Mouse (Mus musculus): ENCODE results near the gene Gm11596. TPM values are rescaled to one million over a fixed set of nuclear protein-coding genes. Genes with fewer than 3 reads are reported as not detected.

Gm11596 gene
- polyA plus RNA-seq (2012; ENCODE audit: low replicate concordance): not detected in 2 replicates

DNA sequence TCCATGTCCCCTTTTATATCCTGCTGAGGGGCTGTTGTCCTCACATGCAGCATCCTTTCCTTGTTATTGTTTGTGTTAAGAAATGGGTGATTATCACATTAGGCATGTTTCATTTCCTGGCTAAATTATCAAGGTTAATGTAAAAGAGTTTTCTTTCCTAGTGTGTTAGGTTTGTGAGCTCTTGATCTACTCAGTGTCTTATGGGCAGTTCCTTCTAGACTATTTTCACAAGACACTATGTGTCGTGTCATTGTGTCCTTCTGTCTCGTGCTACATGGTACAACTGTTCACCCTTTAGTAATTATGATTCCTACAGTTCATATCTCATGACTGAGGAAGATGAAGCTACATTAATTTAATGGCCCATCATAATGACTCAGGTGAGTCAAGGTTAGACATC lies at the start of gene Gm11596:
TSS of gene Gm11596 (minus strand) at position 101 of the 400 bp plus-strand sequence.

DNA sequence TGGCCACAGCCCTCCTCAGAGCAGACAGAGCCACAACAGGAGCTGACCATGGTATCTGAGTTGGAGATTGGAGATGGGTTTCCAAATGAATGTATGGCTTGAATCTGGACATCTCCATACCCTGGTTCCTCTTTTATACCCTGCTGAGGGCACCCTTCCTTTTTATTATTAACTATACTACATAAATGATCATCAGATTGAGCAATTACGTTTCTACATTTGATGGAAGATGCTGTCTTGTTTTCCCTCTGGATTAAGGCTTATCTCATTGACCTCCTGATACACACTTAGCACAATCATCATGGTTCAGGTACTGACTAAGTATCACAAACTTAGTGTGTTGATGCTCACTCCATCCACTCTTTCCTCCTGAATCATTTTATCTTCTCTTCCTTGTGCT lies 44.7 kb upstream of the Gm11596 start, which contains the start of gene 2300003K06Rik:
TSS of gene 2300003K06Rik (minus strand) at position 101 of the 400 bp plus-strand sequence.

DNA sequence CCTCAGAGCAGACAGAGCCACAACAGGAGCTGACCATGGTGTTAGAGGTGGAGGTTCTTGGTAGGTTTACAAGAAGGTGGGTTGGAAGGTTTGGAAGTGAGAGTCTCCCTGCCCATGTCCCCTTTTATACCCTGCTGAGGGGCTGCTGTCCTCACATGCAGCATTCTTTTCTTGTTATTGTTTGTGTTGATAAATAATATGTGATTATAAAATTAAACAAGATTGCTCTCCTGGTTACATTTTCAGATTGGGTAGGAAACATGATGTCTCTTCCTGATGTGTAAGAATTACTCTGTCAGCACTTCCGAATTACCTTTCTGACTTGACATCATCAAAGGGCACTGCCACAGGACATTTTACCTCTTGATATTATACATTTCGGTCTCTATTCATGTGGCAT lies 22.3 kb upstream of the Gm11596 start, which contains the start of gene Gm11564:
TSS of gene Gm11564 (minus strand) at position 101 of the 400 bp plus-strand sequence.

DNA sequence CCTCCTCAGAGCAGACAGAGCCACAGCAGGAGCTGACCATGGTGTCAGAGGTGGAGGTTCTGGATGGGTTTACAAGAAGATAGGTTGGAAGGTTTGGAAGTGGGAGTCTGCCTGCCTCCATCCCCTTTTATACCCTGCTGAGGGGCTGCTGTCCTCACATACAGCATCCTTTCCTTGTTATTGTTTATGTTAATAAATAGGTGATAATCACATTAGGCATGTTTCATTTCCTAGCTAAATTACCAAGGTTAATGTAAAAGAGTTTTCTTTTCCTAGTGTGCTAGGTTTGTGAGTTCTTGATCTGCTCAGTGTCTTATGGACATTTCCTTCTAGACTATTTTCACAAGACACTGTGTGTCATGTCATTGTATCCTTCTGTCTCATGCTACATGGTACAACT lies 16.5 kb upstream of the Gm11596 start, which contains the start of gene Krtap4-13:
TSS of gene Krtap4-13 (minus strand) at position 101 of the 400 bp plus-strand sequence.

DNA sequence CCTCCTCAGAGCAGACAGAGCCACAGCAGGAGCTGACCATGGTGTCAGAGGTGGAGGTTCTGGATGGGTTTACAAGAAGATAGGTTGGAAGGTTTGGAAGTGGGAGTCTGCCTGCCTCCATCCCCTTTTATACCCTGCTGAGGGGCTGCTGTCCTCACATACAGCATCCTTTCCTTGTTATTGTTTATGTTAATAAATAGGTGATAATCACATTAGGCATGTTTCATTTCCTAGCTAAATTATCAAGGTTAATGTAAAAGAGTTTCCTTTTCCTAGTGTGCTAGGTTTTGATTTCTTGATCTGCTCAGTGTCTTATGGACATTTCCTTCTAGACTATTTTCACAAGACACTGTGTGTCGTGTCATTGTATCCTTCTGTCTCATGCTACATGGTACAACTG lies 11.1 kb upstream of the Gm11596 start, which contains the start of gene Gm11554:
TSS of gene Gm11554 (minus strand) at position 101 of the 400 bp plus-strand sequence.

DNA sequence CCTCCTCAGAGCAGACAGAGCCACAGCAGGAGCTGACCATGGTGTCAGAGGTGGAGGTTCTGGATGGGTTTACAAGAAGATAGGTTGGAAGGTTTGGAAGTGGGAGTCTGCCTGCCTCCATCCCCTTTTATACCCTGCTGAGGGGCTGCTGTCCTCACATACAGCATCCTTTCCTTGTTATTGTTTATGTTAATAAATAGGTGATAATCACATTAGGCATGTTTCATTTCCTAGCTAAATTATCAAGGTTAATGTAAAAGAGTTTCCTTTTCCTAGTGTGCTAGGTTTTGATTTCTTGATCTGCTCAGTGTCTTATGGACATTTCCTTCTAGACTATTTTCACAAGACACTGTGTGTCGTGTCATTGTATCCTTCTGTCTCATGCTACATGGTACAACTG lies 5.6 kb upstream of the Gm11596 start, which contains the start of gene Gm11569:
TSS of gene Gm11569 (minus strand) at position 101 of the 400 bp plus-strand sequence.

DNA sequence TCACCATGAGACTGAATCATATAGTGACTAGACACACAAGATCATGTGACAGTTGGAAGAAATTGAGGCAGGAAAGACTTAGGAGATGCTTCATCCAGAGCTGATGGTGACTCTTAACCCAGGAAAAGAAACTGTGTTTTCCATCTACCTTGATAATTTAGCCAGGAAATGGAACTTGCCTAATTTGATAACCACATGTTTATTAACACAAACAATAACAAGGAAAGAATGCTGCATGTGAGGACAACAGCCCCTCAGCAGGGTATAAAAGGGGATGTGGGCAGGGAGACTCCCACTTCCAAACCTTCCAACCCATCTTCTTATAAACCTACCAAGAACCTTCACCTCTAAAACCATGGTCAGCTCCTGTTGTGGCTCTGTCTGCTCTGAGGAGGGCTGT lies 8.4 kb downstream of the Gm11596 start, which contains the start of gene Krtap4-9:
TSS of gene Krtap4-9 (plus strand) at position 301 of the 400 bp plus-strand sequence.

DNA sequence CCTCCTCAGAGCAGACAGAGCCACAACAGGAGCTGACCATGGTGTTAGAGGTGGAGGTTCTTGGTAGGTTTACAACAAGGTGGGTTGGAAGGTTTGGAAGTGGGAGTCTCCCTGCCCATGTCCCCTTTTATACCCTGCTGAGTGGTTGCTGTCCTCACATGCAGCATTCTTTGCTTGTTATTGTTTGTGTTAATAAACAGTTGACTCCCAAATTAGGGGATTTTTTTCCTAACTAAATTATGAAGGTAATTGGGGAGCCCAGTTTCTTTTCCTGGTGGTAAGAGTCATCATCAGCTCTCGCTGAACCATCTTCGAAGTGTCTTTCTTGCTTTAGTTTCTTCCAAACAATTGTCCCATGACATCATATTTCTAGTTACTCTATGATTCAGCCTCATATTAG lies 12.7 kb downstream of the Gm11596 start, which contains the start of gene Krtap4-8:
TSS of gene Krtap4-8 (minus strand) at position 101 of the 400 bp plus-strand sequence.

DNA sequence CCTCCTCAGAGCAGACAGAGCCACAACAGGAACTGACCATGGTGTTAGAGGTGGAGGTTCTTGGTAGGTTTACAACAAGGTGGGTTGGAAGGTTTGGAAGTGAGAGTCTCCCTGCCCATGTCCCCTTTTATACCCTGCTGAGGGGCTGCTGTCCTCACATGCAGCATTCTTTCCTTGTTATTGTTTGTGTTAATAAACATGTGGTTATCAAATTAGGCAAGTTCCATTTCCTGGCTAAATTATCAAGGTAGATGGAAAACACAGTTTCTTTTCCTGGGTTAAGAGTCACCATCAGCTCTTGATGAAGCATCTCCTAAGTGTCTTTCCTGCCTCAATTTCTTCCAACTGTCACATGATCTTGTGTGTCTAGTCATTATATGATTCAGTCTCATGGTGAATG lies 20.5 kb downstream of the Gm11596 start, which contains the start of gene Gm11595:
TSS of gene Gm11595 (minus strand) at position 101 of the 400 bp plus-strand sequence.

Other genes starting within 250 kb of the Gm11596 start
- not detected in 2 replicates for gene Krtap3-3, start 242.6 kb downstream of the Gm11596 start, polyA plus RNA-seq (2012; ENCODE audit: low replicate concordance)
- not detected in 2 replicates for gene Krtap3-2, start 236.6 kb downstream of the Gm11596 start, polyA plus RNA-seq (2012; ENCODE audit: low replicate concordance)
- gene Gm11939, start 234.0 kb downstream of the Gm11596 start, polyA plus RNA-seq (2012; ENCODE audit: low replicate concordance): not detected in 2 replicates
- not detected in 2 replicates for gene Krtap3-1, start 226.8 kb downstream of the Gm11596 start, polyA plus RNA-seq (2012; ENCODE audit: low replicate concordance)
- gene Krtap1-5, start 212.5 kb downstream of the Gm11596 start, polyA plus RNA-seq (2012; ENCODE audit: low replicate concordance): not detected in 2 replicates
- gene Krtap1-4, start 209.8 kb downstream of the Gm11596 start, polyA plus RNA-seq (2012; ENCODE audit: low replicate concordance): not detected in 2 replicates
- not detected in 2 replicates for gene Krtap1-3, start 202.1 kb downstream of the Gm11596 start, polyA plus RNA-seq (2012; ENCODE audit: low replicate concordance)
- not detected in 2 replicates for gene Krtap9-3, start 195.4 kb downstream of the Gm11596 start, polyA plus RNA-seq (2012; ENCODE audit: low replicate concordance)
- gene Gm11938, start 190.2 kb downstream of the Gm11596 start, polyA plus RNA-seq (2012; ENCODE audit: low replicate concordance): not detected in 2 replicates
- gene Gm11937, start 183.3 kb downstream of the Gm11596 start, polyA plus RNA-seq (2012; ENCODE audit: low replicate concordance): not detected in 2 replicates
- not detected in 2 replicates for gene Krtap2-4, start 178.6 kb downstream of the Gm11596 start, polyA plus RNA-seq (2012; ENCODE audit: low replicate concordance)
- gene Gm11562, start 173.0 kb downstream of the Gm11596 start, polyA plus RNA-seq (2012; ENCODE audit: low replicate concordance): not detected in 2 replicates
- not detected in 2 replicates for gene Krtap4-1, start 165.2 kb downstream of the Gm11596 start, polyA plus RNA-seq (2012; ENCODE audit: low replicate concordance)
- not detected in 2 replicates for gene Krtap4-2, start 158.4 kb downstream of the Gm11596 start, polyA plus RNA-seq (2012; ENCODE audit: low replicate concordance)
- gene Krtap4-7, start 149.4 kb downstream of the Gm11596 start, polyA plus RNA-seq (2012; ENCODE audit: low replicate concordance): not detected in 2 replicates
- not detected in 2 replicates for gene Gm11555, start 143.2 kb downstream of the Gm11596 start, polyA plus RNA-seq (2012; ENCODE audit: low replicate concordance)
- not detected in 2 replicates for gene Gm11563, start 134.5 kb downstream of the Gm11596 start, polyA plus RNA-seq (2012; ENCODE audit: low replicate concordance)
- gene Krtap4-6, start 127.5 kb downstream of the Gm11596 start, polyA plus RNA-seq (2012; ENCODE audit: low replicate concordance): not detected in 2 replicates
- not detected in 2 replicates for gene Gm14190, start 102.7 kb downstream of the Gm11596 start, polyA plus RNA-seq (2012; ENCODE audit: low replicate concordance)
- gene Gm14180, start 59.2 kb downstream of the Gm11596 start, polyA plus RNA-seq (2012; ENCODE audit: low replicate concordance): not detected in 2 replicates
- not detected in 2 replicates for gene Gm11595, start 20.6 kb downstream of the Gm11596 start, polyA plus RNA-seq (2012; ENCODE audit: low replicate concordance)
- not detected in 2 replicates for gene Krtap4-8, start 12.8 kb downstream of the Gm11596 start, polyA plus RNA-seq (2012; ENCODE audit: low replicate concordance)
- gene Krtap4-9, start 8.3 kb downstream of the Gm11596 start, polyA plus RNA-seq (2012; ENCODE audit: low replicate concordance): not detected in 2 replicates
- 0.86 TPM in 1 of 2 replicates, not detected in the other for gene Gm11569, start 5.5 kb upstream of the Gm11596 start, polyA plus RNA-seq (2012; ENCODE audit: low replicate concordance)
- gene Gm11554, start 11.0 kb upstream of the Gm11596 start, polyA plus RNA-seq (2012; ENCODE audit: low replicate concordance): not detected in 2 replicates
- gene Krtap4-13, start 16.4 kb upstream of the Gm11596 start, polyA plus RNA-seq (2012; ENCODE audit: low replicate concordance): not detected in 2 replicates
- gene Gm11564, start 22.2 kb upstream of the Gm11596 start, polyA plus RNA-seq (2012; ENCODE audit: low replicate concordance): not detected in 2 replicates
- not detected in 2 replicates for gene 2300003K06Rik, start 44.6 kb upstream of the Gm11596 start, polyA plus RNA-seq (2012; ENCODE audit: low replicate concordance)
- not detected in 2 replicates for gene Krtap4-16, start 58.1 kb upstream of the Gm11596 start, polyA plus RNA-seq (2012; ENCODE audit: low replicate concordance)
- not detected in 2 replicates for gene Gm11568, start 64.5 kb upstream of the Gm11596 start, polyA plus RNA-seq (2012; ENCODE audit: low replicate concordance)
- not detected in 2 replicates for gene Gm11559, start 71.0 kb upstream of the Gm11596 start, polyA plus RNA-seq (2012; ENCODE audit: low replicate concordance)
- gene Krtap9-1, start 79.9 kb upstream of the Gm11596 start, polyA plus RNA-seq (2012; ENCODE audit: low replicate concordance): not detected in 2 replicates
- not detected in 2 replicates for gene Gm11567, start 85.7 kb upstream of the Gm11596 start, polyA plus RNA-seq (2012; ENCODE audit: low replicate concordance)
- gene Krtap31-1, start 114.5 kb upstream of the Gm11596 start, polyA plus RNA-seq (2012; ENCODE audit: low replicate concordance): not detected in 2 replicates
- not detected in 2 replicates for gene Gm11565, start 121.3 kb upstream of the Gm11596 start, polyA plus RNA-seq (2012; ENCODE audit: low replicate concordance)
- gene Krtap31-2, start 142.8 kb upstream of the Gm11596 start, polyA plus RNA-seq (2012; ENCODE audit: low replicate concordance): not detected in 2 replicates
- not detected in 2 replicates for gene Krtap9-5, start 155.0 kb upstream of the Gm11596 start, polyA plus RNA-seq (2012; ENCODE audit: low replicate concordance)
- gene Krtap29-1, start 185.6 kb upstream of the Gm11596 start, polyA plus RNA-seq (2012; ENCODE audit: low replicate concordance): not detected in 2 replicates
- not detected in 2 replicates for gene Krtap16-1, start 193.1 kb upstream of the Gm11596 start, polyA plus RNA-seq (2012; ENCODE audit: low replicate concordance)
- not detected in 2 replicates for gene Krtap17-1, start 200.5 kb upstream of the Gm11596 start, polyA plus RNA-seq (2012; ENCODE audit: low replicate concordance)
- not detected in 2 replicates for gene Krt33a, start 222.7 kb upstream of the Gm11596 start, polyA plus RNA-seq (2012; ENCODE audit: low replicate concordance)
- not detected in 2 replicates for gene Krt33b, start 236.4 kb upstream of the Gm11596 start, polyA plus RNA-seq (2012; ENCODE audit: low replicate concordance)
- not detected in 2 replicates for gene Krt34, start 248.1 kb upstream of the Gm11596 start, polyA plus RNA-seq (2012; ENCODE audit: low replicate concordance)